Mouse (Mus musculus): ENCODE measurements around the gene Ppfia4.

DNA sequence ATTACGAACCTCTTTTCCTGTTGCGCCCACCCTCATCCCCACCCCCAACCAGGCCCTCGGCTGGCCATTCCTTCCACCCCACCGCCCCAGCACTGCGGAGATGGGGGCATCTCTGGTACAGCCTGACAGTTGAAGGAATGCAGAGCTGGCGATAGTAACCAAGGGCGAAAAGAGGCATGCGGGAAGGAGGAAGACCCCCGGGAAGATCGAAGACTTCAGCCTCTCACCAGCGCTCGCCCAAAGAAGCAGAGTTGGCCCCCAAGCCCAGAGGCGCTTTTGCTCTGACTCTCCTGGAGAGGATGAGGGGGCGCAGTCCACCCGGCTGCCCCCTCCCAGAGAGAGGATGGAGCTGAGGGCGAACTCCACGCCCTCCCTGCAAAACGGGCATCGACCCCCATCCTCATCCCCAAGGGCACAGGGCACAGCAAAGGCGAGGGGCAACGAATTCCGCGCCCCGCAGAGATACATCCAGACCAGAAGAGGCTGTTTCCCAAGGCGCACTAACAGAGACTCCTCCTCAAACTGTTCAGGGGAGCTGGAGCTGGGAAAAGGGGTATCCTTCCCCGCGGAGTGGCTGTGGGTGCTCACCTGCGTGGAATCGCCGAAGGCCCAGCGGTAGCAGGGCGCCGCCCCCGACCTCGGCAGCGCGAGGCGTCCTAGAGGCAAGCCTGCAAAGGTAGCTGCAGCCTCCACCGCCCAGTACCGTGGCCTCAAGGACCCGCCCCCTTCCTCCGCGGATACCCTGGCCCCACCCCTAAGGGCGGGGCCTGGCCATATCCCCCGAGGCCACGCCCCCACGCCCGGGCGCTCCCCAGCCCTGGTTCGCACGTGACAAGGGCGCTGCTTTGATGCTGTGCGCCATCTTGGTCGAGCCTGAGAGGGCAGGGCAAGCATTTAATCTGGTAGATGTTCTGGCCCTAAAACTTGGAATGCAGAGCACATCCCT lies 11.6 kb upstream of the Ppfia4 start:
- no peak for TF ChIP-seq POLR2A (IDR thresholded peaks at IDR 0.05; ENCODE audit: insufficient read depth, low read length)
- no peak for TF ChIP-seq CTCF (IDR thresholded peaks at IDR 0.05; ENCODE audit: low read depth, low read length)
- no peak for TF ChIP-seq EP300 (IDR thresholded peaks at IDR 0.05; ENCODE audit: insufficient read depth, low read depth, low read length)
